Mouse (Mus musculus) brown adipose tissue, adult 24 weeks (tissue): ENCODE results near the gene Ttll10. TPM values are rescaled to one million over a fixed set of nuclear protein-coding genes. Genes with fewer than 3 reads are reported as not detected.
A peak's percentile ranks its signal among the peaks of the same experiment; 100 is the strongest.

ENCODE experiments used
- H3K27ac ChIP-seq: fragments of 200-500 bp; replicated peaks from 2 replicates; pipeline ENCODE4 v1.5.1; 2012; ENCODE audit warnings: low read depth, mild to moderate bottlenecking, low read length
- H3K4me1 ChIP-seq: fragments of 200-500 bp; 2 replicates; pipeline ENCODE4 v1.6.1; 2012; ENCODE audit warnings: low read length, mixed read lengths; ENCODE audit not compliant: control insufficient read depth, insufficient read depth, insufficient read length
- H3K4me3 ChIP-seq: fragments of 200-500 bp; 2 replicates; pipeline ENCODE4 v1.5.1; 2012; ENCODE audit warnings: low read depth, mild to moderate bottlenecking, low read length, moderate library complexity; ENCODE audit not compliant: insufficient read depth
- polyA plus RNA-seq: library from polyadenylated mRNA; stranded (reverse); fragments of >200 nt; gene quantifications from 2 replicates; pipeline ENCODE4 v1.2.4, GENCODE M21; 2012; ENCODE audit not compliant: missing spikeins, insufficient read depth, insufficient read length

The Ttll10 gene
- polyA plus RNA-seq, 1 experiment: not detected

DNA sequence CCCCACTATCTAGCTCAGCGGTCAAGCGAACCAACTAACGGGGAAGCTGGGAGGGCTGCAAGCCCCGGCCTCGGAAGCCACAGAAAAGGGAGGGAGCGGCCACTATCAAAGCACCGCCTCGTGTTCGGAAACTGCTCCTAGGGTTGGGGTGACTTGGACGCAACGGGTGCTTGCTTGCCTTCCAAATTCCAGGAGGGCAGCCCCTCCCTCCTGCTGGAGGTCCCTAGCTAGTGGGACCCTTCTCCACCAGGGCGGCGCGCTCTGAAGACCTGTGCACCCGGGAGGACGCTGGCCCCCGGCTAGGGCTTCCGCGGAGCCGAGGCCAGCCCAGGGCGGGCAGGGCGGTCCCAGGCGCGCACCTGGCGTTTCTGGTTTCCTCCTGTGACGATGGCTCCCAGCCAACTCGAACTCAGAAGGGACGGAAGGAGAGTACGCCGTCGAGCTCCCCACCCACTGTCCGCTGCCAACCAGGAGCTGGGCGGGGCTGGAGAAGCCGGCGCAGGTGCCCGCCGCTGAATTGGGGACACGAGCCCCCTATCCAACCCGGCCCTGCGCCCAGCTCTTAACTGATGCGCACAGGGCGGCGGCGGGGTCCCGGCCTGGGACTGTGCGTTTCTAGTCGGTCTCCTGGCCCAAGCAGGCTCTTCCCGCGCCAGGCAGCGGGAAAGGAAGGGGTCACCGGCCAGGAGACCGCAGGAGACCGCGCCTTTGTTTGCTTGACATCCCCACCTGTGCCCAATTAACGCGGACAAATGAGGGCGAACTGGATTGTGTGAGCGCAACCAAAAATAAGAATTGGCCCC is 18.5 kb upstream of the Ttll10 start:
- Histone ChIP-seq H3K27ac (no peak overlapping the region), H3K4me1 (no peaks in the 10 kb centered on the region; the same call in 1 of the 2 replicates), H3K4me3 (peak overlapping the region; percentile 52)

DNA sequence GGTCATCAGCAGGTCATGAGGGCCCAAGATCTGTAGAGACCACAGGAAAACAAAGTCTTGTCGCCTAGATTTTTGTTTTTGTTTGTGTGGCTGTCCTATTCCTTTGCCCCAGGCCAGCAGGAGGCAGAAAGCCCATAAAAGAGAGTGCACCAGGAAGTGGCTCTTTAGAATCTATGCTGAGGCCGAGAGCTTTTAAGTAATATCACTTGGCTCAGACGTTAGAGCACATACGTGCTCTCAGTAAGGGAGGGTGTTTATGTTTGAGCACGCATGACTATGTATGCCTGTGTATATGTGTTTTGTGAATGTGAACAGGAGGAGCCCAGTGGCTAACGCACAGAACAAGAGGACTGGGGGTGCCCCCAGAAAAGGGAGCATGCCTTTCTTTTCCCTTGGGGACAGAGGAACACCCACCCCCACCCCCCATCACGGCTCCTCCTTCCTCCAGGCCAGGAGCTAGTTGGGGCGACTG is 17.7 kb upstream of the Ttll10 start:
- Histone ChIP-seq H3K27ac (no peak overlapping the region), H3K4me1 (no peaks in the 10 kb centered on the region; the same call in 1 of the 2 replicates), H3K4me3 (peak overlapping the region; percentile 52; the same call in 1 of the 2 replicates)

DNA sequence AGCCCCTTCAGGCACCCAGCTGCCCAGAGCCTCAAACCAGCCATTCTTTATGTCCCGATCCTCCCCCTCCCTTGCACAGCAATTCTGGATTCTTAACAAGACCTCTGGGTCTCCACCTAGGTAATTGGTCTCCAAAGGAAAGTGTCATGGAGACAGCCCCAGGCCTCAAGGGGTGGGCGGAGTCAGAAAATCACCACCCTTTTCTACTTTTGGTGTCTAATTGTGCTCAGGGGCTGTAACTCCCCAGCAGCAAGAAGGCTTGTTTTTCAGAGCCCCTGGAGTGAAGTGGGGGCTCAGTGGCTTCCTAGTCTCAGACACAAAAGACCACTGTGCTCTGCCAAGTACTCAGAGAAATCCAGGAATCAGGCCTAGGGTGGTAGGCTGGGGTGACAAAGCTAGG is 11.5 kb upstream of the Ttll10 start:
- Histone ChIP-seq H3K4me3 (no peak overlapping the region), H3K27ac (no peak overlapping the region), H3K4me1 (no peaks in the 10 kb centered on the region)

DNA sequence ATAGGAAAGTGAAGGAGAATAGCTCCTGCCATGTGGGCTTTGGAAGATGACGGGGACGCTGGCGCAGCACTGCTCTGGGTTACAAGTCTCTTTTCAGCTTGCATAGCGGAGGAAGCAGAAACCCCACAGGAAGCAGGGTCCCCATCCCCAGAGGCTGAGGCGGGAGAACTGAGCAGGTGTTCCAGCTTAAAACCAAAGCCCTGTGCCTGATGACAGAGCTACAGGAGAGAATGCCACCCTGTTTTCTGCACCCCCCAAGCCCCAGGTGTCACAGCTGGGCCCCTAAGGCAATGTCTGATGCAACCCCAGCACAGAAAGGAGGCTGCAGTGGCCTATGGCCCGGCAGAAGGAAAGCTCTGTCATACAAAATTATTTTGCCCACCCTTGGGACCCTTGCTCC is 11.1 kb upstream of the Ttll10 start:
- H3K4me3 ChIP-seq: no peak overlapping the region
- H3K4me1 ChIP-seq: no peaks in the 10 kb centered on the region
- H3K27ac ChIP-seq: no peak overlapping the region

DNA sequence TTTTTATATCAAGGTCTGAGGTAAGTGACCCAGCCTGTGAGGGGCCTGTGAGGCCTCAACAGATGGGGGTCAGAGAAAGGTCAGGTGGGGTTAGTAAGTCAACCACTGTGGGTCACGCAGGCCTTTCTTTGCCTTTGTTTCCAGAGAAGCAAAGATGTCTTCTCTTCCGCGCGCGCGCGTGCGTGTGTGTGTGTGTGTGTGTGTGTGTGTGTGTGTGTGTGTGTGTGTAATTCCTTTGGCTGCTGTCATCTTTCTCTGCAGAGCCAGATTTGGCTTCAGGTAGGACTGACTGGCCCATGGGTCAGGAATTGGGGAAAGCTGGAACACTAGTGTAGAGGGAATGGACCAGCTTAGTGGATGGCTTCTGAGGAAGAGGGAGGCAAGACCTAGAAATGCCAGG is 10.5 kb upstream of the Ttll10 start:
- H3K4me3 ChIP-seq: no peak overlapping the region
- no peak overlapping the region for H3K27ac ChIP-seq
- H3K4me1 ChIP-seq: no peaks in the 10 kb centered on the region

DNA sequence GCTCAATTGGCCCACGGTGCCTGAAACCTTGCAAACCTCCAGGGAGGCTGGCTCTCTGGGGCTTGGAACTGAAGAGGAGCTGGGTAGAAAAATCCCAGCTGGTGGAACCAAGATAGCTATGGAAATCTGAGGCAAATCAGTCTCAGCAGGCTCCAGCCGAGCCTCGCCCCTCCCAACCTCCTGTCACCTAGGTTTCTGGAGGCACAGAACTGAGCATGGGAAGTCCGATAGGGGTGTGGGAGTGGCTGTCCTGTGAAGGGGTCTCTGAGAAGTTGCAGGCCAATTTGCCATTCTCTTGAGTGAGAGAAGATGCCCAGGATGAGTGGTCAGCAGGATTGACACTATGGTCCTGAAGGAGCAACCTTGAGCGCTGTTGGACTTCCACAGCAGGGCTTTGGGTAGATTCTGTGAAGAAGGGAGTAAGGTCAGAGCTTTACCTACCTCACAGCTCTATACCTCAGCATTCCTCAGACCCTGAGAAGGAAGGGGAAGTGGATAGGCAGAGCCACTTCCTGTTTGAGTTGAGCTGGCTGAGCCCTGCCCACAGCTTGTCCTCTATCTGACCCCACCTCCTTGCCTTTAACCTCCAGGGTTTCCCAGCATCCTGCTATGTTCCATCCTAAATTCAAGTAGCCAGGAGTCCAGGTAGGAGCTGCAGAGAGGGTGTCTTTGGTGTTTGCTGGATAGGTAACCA is 8.2 kb upstream of the Ttll10 start:
- H3K4me1 ChIP-seq: no peaks in the 10 kb centered on the region
- H3K4me3 ChIP-seq: no peak overlapping the region
- H3K27ac ChIP-seq: no peak overlapping the region

DNA sequence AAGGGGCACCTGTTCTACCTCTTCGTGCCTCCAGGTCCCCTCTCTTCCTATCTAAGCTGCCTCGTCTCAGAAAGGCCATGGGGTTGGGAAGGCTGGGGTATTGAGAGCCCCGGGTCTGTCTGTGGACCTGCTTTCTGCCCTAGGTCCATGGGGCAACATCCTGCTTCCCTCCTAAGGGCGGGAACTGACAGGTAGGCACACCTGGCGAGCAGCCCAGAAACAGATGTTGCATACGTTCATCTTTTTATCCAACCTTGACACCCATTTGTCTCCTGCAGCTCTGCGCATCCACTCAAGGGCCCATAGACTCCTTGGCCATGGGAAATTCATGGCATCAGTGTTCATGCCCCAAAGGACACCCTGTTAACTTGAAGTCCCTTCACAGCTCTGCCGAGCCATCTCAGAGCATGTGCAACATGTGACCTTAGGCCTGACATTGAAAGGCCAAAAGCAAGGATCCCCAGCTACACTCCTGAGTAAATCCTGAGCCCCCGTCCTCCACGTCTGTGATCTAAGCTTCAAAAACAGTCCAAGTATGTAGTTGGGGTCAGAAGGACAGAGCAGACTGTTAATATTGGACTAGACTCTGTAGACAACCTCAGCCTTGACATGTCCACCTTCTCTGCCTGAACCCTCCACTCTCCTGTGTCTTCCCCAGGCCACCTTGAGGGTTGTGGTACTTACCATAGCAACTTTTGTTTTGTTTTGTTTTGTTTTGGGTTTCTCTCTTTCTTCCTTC is 6.1 kb upstream of the Ttll10 start:
- Histone ChIP-seq H3K4me1 (no peaks in the 10 kb centered on the region), H3K4me3 (no peak overlapping the region), H3K27ac (no peak overlapping the region)

DNA sequence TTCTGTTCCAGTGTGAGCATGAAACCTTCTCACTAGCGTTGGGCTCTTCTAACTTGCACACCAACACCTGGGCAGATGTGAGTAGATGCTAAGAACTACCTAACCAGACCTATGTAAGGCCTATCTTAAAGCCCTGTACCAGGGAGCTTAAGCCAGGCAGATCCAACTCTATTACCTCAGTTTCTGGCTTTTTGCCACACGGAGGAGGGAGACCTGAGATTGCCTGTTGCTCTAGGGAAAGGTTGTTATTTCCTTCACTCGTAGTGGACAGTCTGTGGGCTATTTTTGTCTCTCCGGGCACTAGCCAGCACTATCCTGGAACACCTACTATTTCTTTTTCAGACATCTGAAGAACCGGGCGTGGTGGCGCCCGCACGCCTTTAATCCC is 5.3 kb upstream of the Ttll10 start:
- Histone ChIP-seq H3K27ac (no peak overlapping the region), H3K4me3 (no peak overlapping the region), H3K4me1 (no peaks in the 10 kb centered on the region)

DNA sequence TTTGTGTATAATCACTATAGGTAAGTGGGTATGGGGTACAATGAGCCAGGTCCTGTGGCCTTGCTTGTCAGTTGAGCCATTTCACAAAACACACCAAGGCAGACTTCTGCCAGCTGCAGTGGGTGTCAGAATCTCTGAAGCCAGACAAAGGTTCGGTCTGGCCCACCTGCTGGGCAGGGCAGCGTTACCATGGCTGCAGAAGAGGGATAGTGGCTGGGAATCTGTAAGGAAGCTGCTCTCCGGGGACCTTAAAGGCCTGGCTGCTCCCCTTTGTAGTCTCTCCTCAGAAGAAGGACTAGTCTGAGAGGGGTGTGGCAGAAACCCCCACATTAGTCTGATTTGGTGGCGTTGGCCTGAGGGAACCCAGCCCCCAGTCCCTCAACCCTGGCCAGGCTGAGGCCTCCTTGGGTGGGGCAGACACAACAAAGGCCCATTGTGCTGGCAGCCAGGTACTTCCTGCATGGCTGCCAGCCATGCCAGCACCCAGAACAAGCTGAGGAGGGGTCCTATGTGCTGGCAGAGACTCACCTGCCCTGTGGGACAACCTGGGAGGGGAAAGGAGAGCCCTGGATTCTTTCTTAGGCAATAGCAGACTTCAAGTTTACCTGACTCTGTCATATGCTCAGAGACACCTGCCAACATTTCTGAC is 4.8 kb upstream of the Ttll10 start:
- Histone ChIP-seq H3K4me1 (no peaks in the 10 kb centered on the region), H3K27ac (no peak overlapping the region), H3K4me3 (no peak overlapping the region)

DNA sequence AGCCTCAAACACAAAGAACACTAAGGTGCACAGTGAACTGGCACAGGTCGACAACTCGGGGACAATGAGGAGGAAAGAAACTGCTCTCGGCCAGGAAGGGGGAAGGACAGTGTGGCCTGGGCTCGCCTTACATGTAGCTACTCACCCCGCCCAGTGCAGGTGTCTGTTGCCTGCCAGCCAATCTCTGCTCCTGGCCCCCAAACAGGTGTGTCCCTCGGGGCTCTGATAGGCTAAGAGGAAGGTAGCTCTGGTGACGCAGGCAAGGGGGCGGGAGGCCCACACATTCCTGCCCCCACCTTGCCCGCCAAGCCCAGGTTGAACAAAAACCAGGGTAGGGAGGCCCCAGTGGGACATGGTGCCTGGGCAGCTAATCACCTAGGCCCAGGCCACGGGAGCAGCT is 499 bp upstream of the Ttll10 start:
- H3K27ac ChIP-seq: no peak overlapping the region
- H3K4me3 ChIP-seq: no peak overlapping the region
- H3K4me1 ChIP-seq: no peaks in the 10 kb centered on the region

DNA sequence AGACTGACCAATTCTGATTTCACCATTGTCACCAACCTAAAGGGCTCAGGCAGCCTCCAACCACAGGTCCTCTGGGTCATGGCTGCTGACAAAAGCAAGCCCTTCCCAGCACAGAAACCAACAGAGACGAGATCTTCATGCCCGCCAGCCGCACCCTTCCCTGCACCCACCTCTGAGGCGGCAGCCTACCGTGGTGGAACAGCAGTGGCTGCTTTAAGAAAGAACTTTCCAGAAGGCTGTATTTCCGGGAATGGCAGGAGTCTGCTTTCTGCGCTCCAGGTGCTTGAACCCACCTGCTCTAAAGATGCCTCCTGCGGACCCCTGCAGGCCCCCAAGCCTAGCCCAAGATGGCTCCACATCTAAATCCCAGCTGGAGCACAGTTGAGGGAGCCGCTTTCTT is 388 bp downstream of the Ttll10 start:
- Histone ChIP-seq H3K27ac (no peak overlapping the region), H3K4me3 (no peak overlapping the region), H3K4me1 (no peaks in the 10 kb centered on the region)

DNA sequence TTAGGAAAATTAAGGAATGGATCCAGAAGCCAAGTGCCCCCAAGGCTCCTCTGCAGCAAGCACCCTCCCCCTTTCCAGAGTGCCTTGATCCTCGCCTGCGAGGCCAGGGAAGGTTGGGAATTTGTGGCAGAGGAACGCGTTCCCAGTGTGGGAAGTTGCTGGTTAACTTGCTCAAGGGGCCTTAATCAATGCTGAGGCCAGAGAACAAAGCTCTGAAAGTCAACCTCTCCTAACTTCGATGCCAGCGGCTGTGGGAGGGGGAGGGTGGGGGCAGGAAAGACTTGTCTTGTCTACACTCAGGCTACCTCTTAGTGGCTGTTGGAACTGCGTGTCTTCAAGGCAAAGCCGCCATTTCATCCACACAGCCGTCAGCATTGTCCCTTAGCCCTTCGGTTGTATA is 1.5 kb downstream of the Ttll10 start:
- no peaks in the 10 kb centered on the region for H3K4me1 ChIP-seq
- H3K27ac ChIP-seq: no peak overlapping the region
- no peak overlapping the region for H3K4me3 ChIP-seq

DNA sequence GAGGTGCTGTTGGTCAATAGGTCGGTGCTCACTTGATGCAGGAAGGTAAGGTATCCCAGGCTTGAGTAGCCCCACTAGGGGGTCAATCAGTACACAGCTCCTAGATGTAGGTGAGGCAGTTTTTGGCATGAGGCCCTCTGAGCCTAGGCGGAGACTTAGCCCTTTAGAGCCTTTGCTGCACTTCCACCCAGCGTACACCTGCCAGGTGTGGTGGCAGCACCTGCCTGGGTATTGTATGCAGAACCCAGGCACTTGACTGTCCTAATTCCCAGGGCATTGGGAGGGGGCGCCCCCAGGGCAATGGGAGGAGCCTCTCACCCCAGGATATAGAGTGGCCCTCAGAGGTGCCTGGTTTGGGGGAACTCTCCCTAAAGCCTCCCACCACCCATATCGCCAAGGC is 4.0 kb downstream of the Ttll10 start:
- no peak overlapping the region for H3K27ac ChIP-seq
- no peaks in the 10 kb centered on the region for H3K4me1 ChIP-seq
- no peak overlapping the region for H3K4me3 ChIP-seq

DNA sequence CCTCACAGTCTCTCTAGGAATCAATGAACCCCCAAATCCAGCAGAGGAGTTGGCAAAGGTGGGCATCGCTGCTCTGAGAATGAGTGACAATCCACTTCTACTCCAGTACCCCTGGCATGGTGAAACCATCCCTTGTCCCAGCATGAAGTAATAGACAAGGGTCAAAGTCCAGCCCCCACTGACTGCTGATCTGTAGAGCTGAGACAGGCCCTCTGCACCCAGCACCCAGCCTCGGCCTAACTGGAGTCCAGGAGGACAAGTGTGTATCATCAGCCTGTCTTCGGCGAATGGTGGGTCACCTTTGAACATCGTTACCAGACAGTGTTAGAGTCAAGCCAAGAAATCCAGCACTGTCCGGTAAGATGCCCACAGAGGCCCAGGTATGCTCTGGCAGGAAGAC is 4.6 kb downstream of the Ttll10 start:
- Histone ChIP-seq H3K4me3 (no peak overlapping the region), H3K4me1 (no peaks in the 10 kb centered on the region), H3K27ac (no peak overlapping the region)

DNA sequence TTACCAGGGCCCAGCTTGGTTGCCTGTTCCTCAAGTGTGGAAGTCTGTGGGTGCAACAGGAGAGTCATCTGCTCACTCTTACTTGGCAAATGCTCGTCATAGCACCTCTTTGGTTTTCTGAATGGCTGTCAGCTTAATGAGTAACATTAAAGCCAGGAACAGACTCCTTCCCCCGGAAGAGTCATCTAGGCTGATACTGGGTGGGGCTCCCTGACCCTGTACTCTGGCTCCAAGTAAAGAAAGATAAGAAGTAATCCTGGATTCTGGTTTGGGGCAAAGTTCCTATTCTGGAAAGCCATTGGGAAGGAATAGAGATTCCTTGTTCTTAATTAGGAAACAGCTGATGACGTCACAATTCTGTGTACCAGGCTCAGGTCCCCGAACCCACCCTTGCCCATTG is 5.1 kb downstream of the Ttll10 start:
- H3K4me3 ChIP-seq: no peak overlapping the region
- H3K4me1 ChIP-seq: no peaks in the 10 kb centered on the region
- no peak overlapping the region for H3K27ac ChIP-seq
